Mouse (Mus musculus) urinary bladder, postnatal 36 days (tissue): ENCODE measurements at regions not wholly inside any gene's neighbourhood (a gene's known extent, or its start where the extent isn't known, plus 50 kb on each side); places are given as distances from the start of the nearest gene placed in this dataset.
A peak's percentile ranks its signal among the peaks of the same experiment; 100 is the strongest.

Source experiments
- DNase-seq, 2 experiments: peaks; one replicate each; pipeline ENCODE4 v3.0.0; 2022; ENCODE audit warnings: low spot score in 2 of 2, mixed read lengths in 1 of 2

- DNase-seq = no peak
Measured at GRCm38 (mm10) chr3:51135581-51135980, 88.7 kb upstream of the Noct start.

- no peak for DNase-seq
Measured at GRCm38 (mm10) chr3:51137730-51138312, 86.4 kb upstream of the Noct start.

- no peak for DNase-seq
Measured at GRCm38 (mm10) chr3:51145985-51146384, 78.3 kb upstream of the Noct start.

GRCm38 (mm10) chr3:51150012-51150411 is 74.2 kb upstream of the Noct start:
- DNase-seq = no peak

GRCm38 (mm10) chr3:51151104-51151503 is 73.1 kb upstream of the Noct start:
- DNase-seq = no peak

- DNase-seq = no peak
Measured at GRCm38 (mm10) chr3:51155621-51156020, 68.6 kb upstream of the Noct start.

GRCm38 (mm10) chr3:51156386-51157290 is 67.6 kb upstream of the Noct start:
- peak; percentile 16 to 66 for DNase-seq

- no peak for DNase-seq
Measured at GRCm38 (mm10) chr3:51157291-51157650, 67.0 kb upstream of the Noct start.

GRCm38 (mm10) chr3:51158449-51158848 is 65.8 kb upstream of the Noct start:
- DNase-seq = no peak

GRCm38 (mm10) chr3:51159322-51159721 is 64.9 kb upstream of the Noct start:
- no peak for DNase-seq

- peak in 1 of 2 experiments; percentile 7 for DNase-seq
Measured at GRCm38 (mm10) chr3:51159881-51160280, 64.4 kb upstream of the Noct start.

GRCm38 (mm10) chr3:51160625-51161024 is 63.6 kb upstream of the Noct start:
- no peak for DNase-seq

GRCm38 (mm10) chr3:51169150-51169925 is 54.9 kb upstream of the Noct start:
- no peak for DNase-seq

- DNase-seq = peak; percentile 73 to 86
Measured at GRCm38 (mm10) chr3:51170225-51170852, 53.9 kb upstream of the Noct start.
